Mouse (Mus musculus) brain, embryonic 14.5 days (tissue): ENCODE measurements around the gene Rara.

Experiments used
- CTCF ChIP-seq: fragments of 200-500 bp; IDR thresholded peaks from 2 replicates; pipeline ENCODE4 v1.5.1; 2012; ENCODE audit warnings: inconsistent platforms, mild to moderate bottlenecking, moderate library complexity, borderline replicate concordance; ENCODE audit not compliant: insufficient read depth, insufficient read length; ENCODE audit errors: extremely low read depth
- POLR2A ChIP-seq: fragments of 200-500 bp; IDR thresholded peaks from 2 replicates; pipeline ENCODE4 v1.6.1; 2012; ENCODE audit warnings: mild to moderate bottlenecking, inconsistent platforms, borderline replicate concordance; ENCODE audit not compliant: poor library complexity, insufficient read depth, insufficient read length, severe bottlenecking; ENCODE audit errors: extremely low read depth

DNA sequence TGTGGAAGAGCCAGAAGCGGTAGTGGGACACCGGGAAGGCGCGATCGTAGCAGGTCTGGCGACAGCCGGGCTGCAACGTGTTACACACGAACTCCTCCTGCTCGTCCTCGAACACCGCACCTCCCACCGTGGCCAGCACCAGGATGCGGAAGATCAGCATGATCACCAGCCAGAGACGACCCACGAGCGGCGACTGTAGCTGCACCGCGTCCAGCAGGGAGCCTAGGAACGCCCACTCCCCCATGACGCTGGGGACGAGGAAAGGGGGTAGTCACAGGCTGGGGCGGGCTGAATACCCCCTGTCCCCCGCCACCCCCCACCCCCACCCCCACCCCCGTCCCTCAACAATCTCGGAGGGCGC lies 55.1 kb downstream of the Rara start, which contains the start of gene Gjd3:
- no peak for TF ChIP-seq CTCF
- TF ChIP-seq POLR2A, result no peak
